Mouse (Mus musculus) layer of hippocampus, postnatal 25 days (tissue): ENCODE results near the gene Ccdc82. TPM values are rescaled to one million over a fixed set of nuclear protein-coding genes. Genes with fewer than 3 reads are reported as not detected.

ENCODE experiments used
- DNase-seq, 2 experiments: peaks; one replicate each; pipeline ENCODE4 v3.0.0; 2022; ENCODE audit warnings: mixed read lengths in 2 of 2, low spot score in 1 of 2; ENCODE audit errors: extremely low spot score in 1 of 2
- total RNA-seq, 2 experiments: library from RNA; stranded (reverse); gene quantifications; 2 replicates each; pipeline ENCODE4 v1.2.3; 2021

Gene Ccdc82
- total RNA-seq, 2 experiments from 2014 or later, result 11.0 to 12.2 TPM

- no peak for DNase-seq
Observed at GRCm38 (mm10) chr9:13323612-13324011, 76.9 kb downstream of the Ccdc82 start.

Other genes with a start within 250 kb of the Ccdc82 start
- gene Jrkl, start 1.1 kb upstream of the Ccdc82 start, total RNA-seq, result 1 to 10 TPM; 8.5 to 9.3 TPM
- gene Maml2, start 51.0 kb downstream of the Ccdc82 start, total RNA-seq, result 10 to 100 TPM; 20.5 to 22.8 TPM
- not detected for gene Gm17571, start 199.8 kb downstream of the Ccdc82 start, total RNA-seq